Mouse (Mus musculus): Measurements from ENCODE around the gene Rtl5. TPM values are rescaled to one million over a fixed set of nuclear protein-coding genes. Genes with fewer than 3 reads are reported as not detected.

Rtl5 gene
- polyA plus RNA-seq, 1 experiment from 2014 or later: 9.7 TPM

DNA sequence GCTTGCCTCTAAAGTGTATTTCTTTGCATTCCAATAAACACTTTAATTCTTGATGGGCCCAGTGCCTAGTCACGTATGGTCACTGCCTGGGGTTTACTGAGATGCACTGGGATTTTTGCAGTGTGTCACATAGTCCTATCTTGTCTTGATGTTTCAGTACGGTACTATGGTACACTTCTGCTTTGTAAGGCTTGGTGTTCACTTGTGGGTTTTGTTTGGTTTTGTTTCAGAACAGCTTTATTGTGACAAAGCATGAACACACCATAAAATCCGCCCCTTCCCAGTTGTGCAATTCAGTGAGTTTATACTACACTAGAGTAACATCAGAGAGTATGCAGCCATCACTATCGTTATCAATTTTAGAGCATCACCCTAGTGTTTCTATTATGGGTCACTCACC, 17.1 kb downstream of the Rtl5 start:
- 91% methylated on average over 4 of the region's 4 CpGs for WGBS
- Histone ChIP-seq H3K4me1 (ENCODE audit: control insufficient read depth, insufficient read depth, low read length) (no peaks in the 10 kb centered on the region), H3K9ac (ENCODE audit: low read depth, low read length) (no peak overlapping the region), H3K27ac (ENCODE audit: low read length) (no peak overlapping the region), H3K36me3 (ENCODE audit: control insufficient read depth, insufficient read depth, low read length) (no peaks in the 10 kb centered on the region), H3K9me3 (replicated peaks; ENCODE audit: control insufficient read depth, low read length, poor library complexity, severe bottlenecking) (no peaks in the 10 kb centered on the region), H3K4me3 (ENCODE audit: low read depth, low read length) (no peak overlapping the region), H3K4me2 (ENCODE audit: low read length) (no peak overlapping the region), H3K27me3 (ENCODE audit: control insufficient read depth, insufficient read depth, low read depth, low read length) (no peaks in the 10 kb centered on the region)
- ATAC-seq: no peak

- no peak for ATAC-seq
- 83% methylated on average over 2 of the region's 2 CpGs for WGBS
- Histone ChIP-seq H3K4me2 (ENCODE audit: low read length) (no peak overlapping the region), H3K36me3 (ENCODE audit: control insufficient read depth, insufficient read depth, low read length) (no peaks in the 10 kb centered on the region), H3K9me3 (replicated peaks; ENCODE audit: control insufficient read depth, low read length, poor library complexity, severe bottlenecking) (no peaks in the 10 kb centered on the region), H3K4me3 (ENCODE audit: low read depth, low read length) (no peak overlapping the region), H3K9ac (ENCODE audit: low read depth, low read length) (no peak overlapping the region), H3K27me3 (ENCODE audit: control insufficient read depth, insufficient read depth, low read depth, low read length) (no peaks in the 10 kb centered on the region), H3K27ac (ENCODE audit: low read length) (no peak overlapping the region), H3K4me1 (ENCODE audit: control insufficient read depth, insufficient read depth, low read length) (no peaks in the 10 kb centered on the region)
These were observed 17.7 kb downstream of the Rtl5 start for GRCm38 (mm10) chrX:102053371-102053770.

GRCm38 (mm10) chrX:102051225-102051624, 19.9 kb downstream of the Rtl5 start:
- H3K9ac ChIP-seq (ENCODE audit: low read depth, low read length): no peak overlapping the region
- 77% methylated on average over 3 of the region's 4 CpGs for WGBS
- H3K4me1 ChIP-seq (ENCODE audit: control insufficient read depth, insufficient read depth, low read length): no peaks in the 10 kb centered on the region
- no peak overlapping the region for H3K4me2 ChIP-seq (ENCODE audit: low read length)
- ATAC-seq: no peak
- no peak overlapping the region for H3K27ac ChIP-seq (ENCODE audit: low read length)
- H3K36me3 ChIP-seq (ENCODE audit: control insufficient read depth, insufficient read depth, low read length): no peaks in the 10 kb centered on the region
- no peaks in the 10 kb centered on the region for H3K9me3 ChIP-seq (replicated peaks; ENCODE audit: control insufficient read depth, low read length, poor library complexity, severe bottlenecking)
- no peak overlapping the region for H3K4me3 ChIP-seq (ENCODE audit: low read depth, low read length)
- H3K27me3 ChIP-seq (ENCODE audit: control insufficient read depth, insufficient read depth, low read depth, low read length): no peaks in the 10 kb centered on the region; the same call in 1 of the 2 replicates

- no peak overlapping the region for H3K9ac ChIP-seq (ENCODE audit: low read depth, low read length)
- H3K36me3 ChIP-seq (ENCODE audit: control insufficient read depth, insufficient read depth, low read length): no peaks in the 10 kb centered on the region
- H3K4me1 ChIP-seq (ENCODE audit: control insufficient read depth, insufficient read depth, low read length): no peaks in the 10 kb centered on the region
- no peaks in the 10 kb centered on the region; the same call in 1 of the 2 replicates for H3K27me3 ChIP-seq (ENCODE audit: control insufficient read depth, insufficient read depth, low read depth, low read length)
- no peak for ATAC-seq
- H3K4me3 ChIP-seq (ENCODE audit: low read depth, low read length): no peak overlapping the region
- H3K4me2 ChIP-seq (ENCODE audit: low read length): no peak overlapping the region
- no peaks in the 10 kb centered on the region for H3K9me3 ChIP-seq (replicated peaks; ENCODE audit: control insufficient read depth, low read length, poor library complexity, severe bottlenecking)
- H3K27ac ChIP-seq (ENCODE audit: low read length): no peak overlapping the region
- whole genome bisulfite sequencing: 75% methylated on average over 6 of the region's 6 CpGs
These were observed 20.6 kb downstream of the Rtl5 start for GRCm38 (mm10) chrX:102050552-102050951.

- Histone ChIP-seq H3K27ac (ENCODE audit: low read length) (no peak overlapping the region), H3K36me3 (ENCODE audit: control insufficient read depth, insufficient read depth, low read length) (no peaks in the 10 kb centered on the region), H3K4me2 (ENCODE audit: low read length) (no peak overlapping the region), H3K27me3 (ENCODE audit: control insufficient read depth, insufficient read depth, low read depth, low read length) (peaks cover 5% of the 10 kb centered on the region), H3K4me1 (ENCODE audit: control insufficient read depth, insufficient read depth, low read length) (no peaks in the 10 kb centered on the region), H3K9me3 (replicated peaks; ENCODE audit: control insufficient read depth, low read length, poor library complexity, severe bottlenecking) (no peaks in the 10 kb centered on the region), H3K4me3 (ENCODE audit: low read depth, low read length) (no peak overlapping the region), H3K9ac (ENCODE audit: low read depth, low read length) (no peak overlapping the region)
- 89% methylated on average over 4 of the region's 4 CpGs for WGBS
- no peak for ATAC-seq
These were observed 28.7 kb downstream of the Rtl5 start for GRCm38 (mm10) chrX:102042386-102042785.

DNA sequence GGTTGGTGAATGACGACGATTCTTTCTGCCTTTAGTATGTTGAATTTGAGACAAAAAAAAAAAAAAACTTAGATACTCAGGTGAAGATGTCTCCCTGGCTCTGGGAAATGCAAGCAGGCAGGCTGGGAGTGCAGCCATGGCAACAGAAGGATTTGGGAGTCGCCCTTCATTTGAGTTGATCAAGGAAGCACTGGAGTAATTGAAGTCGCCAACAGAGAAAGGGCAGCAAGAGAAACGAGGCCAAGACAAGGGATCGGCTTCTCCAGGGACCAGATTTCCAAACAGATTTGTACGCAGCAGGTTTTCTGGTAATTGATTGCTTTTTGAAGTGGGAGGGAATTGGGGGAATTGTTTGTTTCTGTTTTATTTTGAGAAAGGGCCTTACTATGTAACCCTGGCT, 29.5 kb downstream of the Rtl5 start:
- Histone ChIP-seq H3K9me3 (replicated peaks; ENCODE audit: control insufficient read depth, low read length, poor library complexity, severe bottlenecking) (no peaks in the 10 kb centered on the region), H3K27me3 (ENCODE audit: control insufficient read depth, insufficient read depth, low read depth, low read length) (peaks cover 5% of the 10 kb centered on the region), H3K4me1 (ENCODE audit: control insufficient read depth, insufficient read depth, low read length) (no peaks in the 10 kb centered on the region), H3K36me3 (ENCODE audit: control insufficient read depth, insufficient read depth, low read length) (no peaks in the 10 kb centered on the region), H3K4me3 (ENCODE audit: low read depth, low read length) (no peak overlapping the region), H3K9ac (ENCODE audit: low read depth, low read length) (no peak overlapping the region), H3K4me2 (ENCODE audit: low read length) (no peak overlapping the region), H3K27ac (ENCODE audit: low read length) (no peak overlapping the region)
- ATAC-seq: no peak
- WGBS: 39% methylated on average over 7 of the region's 7 CpGs

DNA sequence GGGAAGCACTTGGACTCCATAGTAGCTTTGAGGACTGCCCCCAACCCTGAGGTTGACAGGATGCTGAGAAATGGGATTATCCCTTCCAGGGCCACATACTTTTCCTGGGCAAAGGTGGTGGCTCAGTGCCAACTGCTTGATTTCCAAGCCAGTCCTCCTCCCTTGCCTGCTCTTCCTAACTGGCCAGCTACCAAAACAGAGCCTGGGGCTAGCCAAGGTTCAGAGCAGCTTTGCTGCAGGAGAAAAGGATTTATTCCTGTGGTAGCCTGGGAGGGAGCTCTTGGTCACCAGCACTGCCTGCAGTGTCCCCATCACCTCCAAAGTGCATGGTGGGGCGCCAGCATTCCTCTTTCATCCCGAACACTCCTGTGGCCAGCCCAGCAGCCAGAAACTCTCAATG, 33.6 kb downstream of the Rtl5 start:
- ATAC-seq: no peak
- Histone ChIP-seq H3K4me1 (ENCODE audit: control insufficient read depth, insufficient read depth, low read length) (no peaks in the 10 kb centered on the region), H3K4me3 (ENCODE audit: low read depth, low read length) (no peak overlapping the region), H3K27ac (ENCODE audit: low read length) (no peak overlapping the region), H3K36me3 (ENCODE audit: control insufficient read depth, insufficient read depth, low read length) (no peaks in the 10 kb centered on the region), H3K4me2 (ENCODE audit: low read length) (no peak overlapping the region), H3K27me3 (ENCODE audit: control insufficient read depth, insufficient read depth, low read depth, low read length) (peaks cover 5% of the 10 kb centered on the region; the same call in 1 of the 2 replicates), H3K9ac (ENCODE audit: low read depth, low read length) (no peak overlapping the region), H3K9me3 (replicated peaks; ENCODE audit: control insufficient read depth, low read length, poor library complexity, severe bottlenecking) (no peaks in the 10 kb centered on the region)
- 57% methylated on average over 2 of the region's 2 CpGs for WGBS

DNA sequence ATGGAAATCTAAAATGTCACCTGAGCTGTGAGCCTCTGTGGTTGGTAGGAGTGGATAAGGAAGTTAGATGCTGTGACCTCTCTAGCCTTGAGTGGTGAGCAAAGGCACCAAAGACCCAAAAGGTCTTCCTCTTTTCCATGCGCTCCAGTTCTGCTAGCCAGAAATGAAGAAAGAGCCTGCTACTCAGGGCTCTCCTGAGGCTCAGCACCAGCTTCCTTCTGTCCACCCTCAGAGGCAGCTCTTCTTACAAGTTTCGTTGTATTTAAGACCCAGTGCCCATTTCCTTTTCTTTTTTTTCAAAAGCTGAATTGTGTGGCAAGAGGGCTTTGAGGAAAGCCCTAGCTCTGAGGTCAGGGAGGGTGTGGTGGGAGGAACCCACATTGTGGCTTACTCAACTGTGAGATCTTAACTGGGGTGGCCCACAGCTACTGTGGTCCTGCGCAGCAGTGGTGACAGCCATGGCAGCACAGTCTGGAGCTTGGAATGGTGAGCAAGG, 34.2 kb downstream of the Rtl5 start:
- H3K36me3 ChIP-seq (ENCODE audit: control insufficient read depth, insufficient read depth, low read length): no peaks in the 10 kb centered on the region
- H3K4me3 ChIP-seq (ENCODE audit: low read depth, low read length): no peak overlapping the region
- no peaks in the 10 kb centered on the region for H3K9me3 ChIP-seq (replicated peaks; ENCODE audit: control insufficient read depth, low read length, poor library complexity, severe bottlenecking)
- H3K4me1 ChIP-seq (ENCODE audit: control insufficient read depth, insufficient read depth, low read length): no peaks in the 10 kb centered on the region; the same call in 1 of the 2 replicates
- WGBS: 83% methylated on average over 3 of the region's 3 CpGs
- H3K27me3 ChIP-seq (ENCODE audit: control insufficient read depth, insufficient read depth, low read depth, low read length): peaks cover 5% of the 10 kb centered on the region; the same call in 1 of the 2 replicates
- ATAC-seq: no peak
- no peak overlapping the region for H3K9ac ChIP-seq (ENCODE audit: low read depth, low read length)
- no peak overlapping the region for H3K27ac ChIP-seq (ENCODE audit: low read length)
- H3K4me2 ChIP-seq (ENCODE audit: low read length): no peak overlapping the region

DNA sequence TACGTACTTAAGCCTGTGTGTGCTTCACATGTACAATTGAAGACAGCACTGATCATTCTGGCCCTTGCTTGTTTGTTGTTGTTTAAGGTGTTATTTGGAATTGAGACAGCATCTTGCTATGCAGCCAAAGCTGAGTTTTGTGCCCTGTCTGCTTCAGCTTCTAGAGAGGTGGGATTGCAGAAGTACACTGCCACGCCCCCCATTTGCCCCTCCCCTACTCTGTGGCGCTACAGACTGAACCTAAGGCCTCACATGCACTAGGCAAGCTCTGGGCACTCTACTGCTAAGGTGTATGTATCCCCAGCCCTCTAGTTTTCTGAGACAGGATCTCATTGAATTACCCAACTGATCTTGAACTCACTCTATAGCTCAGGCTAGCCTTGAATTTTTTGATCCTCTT, 35.4 kb downstream of the Rtl5 start:
- no peak overlapping the region for H3K9ac ChIP-seq (ENCODE audit: low read depth, low read length)
- H3K4me3 ChIP-seq (ENCODE audit: low read depth, low read length): no peak overlapping the region
- WGBS: 53% methylated on average over 3 of the region's 3 CpGs
- no peaks in the 10 kb centered on the region for H3K36me3 ChIP-seq (ENCODE audit: control insufficient read depth, insufficient read depth, low read length)
- H3K4me2 ChIP-seq (ENCODE audit: low read length): no peak overlapping the region
- no peaks in the 10 kb centered on the region; the same call in 1 of the 2 replicates for H3K4me1 ChIP-seq (ENCODE audit: control insufficient read depth, insufficient read depth, low read length)
- peaks cover 5% of the 10 kb centered on the region; the same call in 1 of the 2 replicates for H3K27me3 ChIP-seq (ENCODE audit: control insufficient read depth, insufficient read depth, low read depth, low read length)
- H3K9me3 ChIP-seq (replicated peaks; ENCODE audit: control insufficient read depth, low read length, poor library complexity, severe bottlenecking): no peaks in the 10 kb centered on the region
- no peak for ATAC-seq
- no peak overlapping the region for H3K27ac ChIP-seq (ENCODE audit: low read length)
